Mouse (Mus musculus): ENCODE measurements around the gene Rfpl4b. TPM values are rescaled to one million over a fixed set of nuclear protein-coding genes. Genes with fewer than 3 reads are reported as not detected.

Rfpl4b gene
- polyA plus RNA-seq, 1 experiment from 2014 or later = not detected

DNA sequence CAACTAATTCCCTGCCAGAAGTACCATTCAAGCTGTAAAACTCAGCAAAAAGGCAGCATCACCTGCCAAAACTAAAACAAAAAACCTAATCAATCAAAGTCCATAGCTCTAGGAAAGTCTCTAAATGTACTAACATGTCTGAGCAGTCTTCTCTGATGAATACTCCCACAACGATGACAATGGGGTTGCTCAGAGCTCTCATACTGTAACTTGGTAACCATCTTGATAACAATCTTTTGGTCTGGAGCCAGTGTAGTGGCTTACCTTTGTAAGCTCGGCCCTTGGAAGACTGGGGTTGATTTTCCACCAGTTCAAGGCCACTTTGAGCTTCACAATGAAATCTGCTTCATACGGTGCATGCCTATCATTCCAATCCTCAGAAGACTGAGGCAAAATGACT lies 33.0 kb downstream of the Rfpl4b start:
- no peak overlapping the region for H3K4me2 ChIP-seq (ENCODE audit: low read length)
- WGBS = 78% methylated on average over 3 of the region's 3 CpGs
- H3K9ac ChIP-seq (replicated peaks; ENCODE audit: low read length) = no peak overlapping the region
- H3K9me3 ChIP-seq (ENCODE audit: control insufficient read depth, low read length) = no peaks in the 10 kb centered on the region
- DNase-seq = no peak
- no peaks in the 10 kb centered on the region for H3K4me1 ChIP-seq (ENCODE audit: control insufficient read depth, insufficient read depth, low read length)
- H3K27me3 ChIP-seq (ENCODE audit: control insufficient read depth, insufficient read depth, low read length) = no peaks in the 10 kb centered on the region
- no peak overlapping the region for H3K27ac ChIP-seq (replicated peaks; ENCODE audit: low read depth, low read length)
- H3K4me3 ChIP-seq (replicated peaks; ENCODE audit: low read depth, low read length) = no peak overlapping the region
- no peak for ATAC-seq (ENCODE audit: low FRiP score, low TSS enrichment)
- no peaks in the 10 kb centered on the region for H3K36me3 ChIP-seq (ENCODE audit: control insufficient read depth, insufficient read depth, low read length)

Other genes starting within 250 kb of the Rfpl4b start
- 7.3 and 18.9 TPM in 2 replicates for gene Lama4, start 143.7 kb upstream of the Rfpl4b start, polyA plus RNA-seq (2014; fragmentation: Nextera tagmentation; extraction: Ambion mirVana)